Comparison of ENCODE assay signal across 29 mouse cellular contexts in the genomic region with DNA sequence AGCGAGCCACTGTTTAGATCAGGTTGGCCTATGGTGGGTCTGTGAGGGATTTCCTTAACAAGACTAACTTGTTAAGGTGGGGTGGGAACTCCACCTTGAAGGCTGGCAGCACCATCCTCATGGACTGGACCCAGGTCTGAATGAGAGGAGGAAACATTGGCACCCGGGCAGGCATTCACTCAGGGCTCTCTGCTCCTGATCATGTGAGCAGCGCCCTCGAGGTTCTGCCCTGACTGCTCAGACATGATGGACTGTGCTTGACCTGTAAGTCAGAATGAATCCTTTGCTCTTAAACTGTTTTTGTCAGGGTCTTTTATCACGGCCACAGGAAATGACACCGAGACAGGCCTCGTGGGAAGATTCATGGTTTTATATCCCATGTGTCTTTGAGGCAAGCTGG. TPM values are rescaled to one million over a fixed set of nuclear protein-coding genes. Genes with fewer than 3 reads are reported as not detected.
A peak's percentile ranks its signal among the peaks of the same experiment; 100 is the strongest.
DNase-seq lines count a peak whose midpoint lies in the region; ATAC-seq and TF ChIP-seq lines count a peak whose summit lies in the region.
"Had no signal": no experiment of that assay in that cellular context is flagged by ENCODE, and none has a peak within 500 bp of the region (broad histone marks: within the 10 kb centered on the region; RNA-seq: fewer than 3 reads in every experiment).

No protein-coding gene starts in this region.

- no peak overlapping the region for H3K9ac ChIP-seq in kidney, postnatal 0 days (ENCODE audit: low read depth, low read length)
- H3K9ac ChIP-seq: embryonic facial prominence, embryonic 13.5 days; forebrain, embryonic 12.5 days; forebrain, embryonic 15.5 days; hindbrain, embryonic 12.5 days; hindbrain, embryonic 15.5 days had no signal

- H3K36me3 ChIP-seq in kidney, postnatal 0 days (ENCODE audit: insufficient read depth, low read length): no peaks in the 10 kb centered on the region
- H3K36me3 ChIP-seq in spleen, adult 2 months (ENCODE audit: control insufficient read depth, insufficient read depth, low read length): no peaks in the 10 kb centered on the region
- H3K36me3 ChIP-seq: embryonic facial prominence, embryonic 10.5 days; embryonic facial prominence, embryonic 13.5 days; forebrain, embryonic 12.5 days; forebrain, embryonic 15.5 days; hindbrain, embryonic 12.5 days; hindbrain, embryonic 15.5 days had no signal

- H3K9me3 ChIP-seq in kidney, postnatal 0 days (replicated peaks; ENCODE audit: low read length): no peaks in the 10 kb centered on the region
- H3K9me3 ChIP-seq: embryonic facial prominence, embryonic 10.5 days; embryonic facial prominence, embryonic 13.5 days; forebrain, embryonic 12.5 days; forebrain, embryonic 15.5 days; hindbrain, embryonic 12.5 days; hindbrain, embryonic 15.5 days had no signal

- no peaks in the 10 kb centered on the region for H3K27me3 ChIP-seq in kidney, postnatal 0 days (ENCODE audit: insufficient read depth, low read length)
- 0 out of 2 replicates have a peak, but pooled peaks cover 3% of the 10 kb centered on the region for H3K27me3 ChIP-seq in spleen, adult 2 months (ENCODE audit: control insufficient read depth, insufficient read depth, low read length)
- H3K27me3 ChIP-seq: forebrain, embryonic 15.5 days had no signal

- intact Hi-C loops in gastrocnemius, adult 2 months (cut with DNase I): no loop called here

- no peak overlapping the region for H3K4me3 ChIP-seq in gastrocnemius, adult 2 months
- H3K4me3 ChIP-seq in kidney, postnatal 0 days (replicated peaks; ENCODE audit: low read depth, low read length): no peak overlapping the region
- no peak overlapping the region for H3K4me3 ChIP-seq in spleen, adult 2 months (ENCODE audit: extremely low read depth, insufficient read depth, insufficient read length)
- H3K4me3 ChIP-seq: embryonic facial prominence, embryonic 10.5 days; embryonic facial prominence, embryonic 13.5 days; erythroblast, embryonic 14.5 days; forebrain, embryonic 12.5 days; forebrain, embryonic 15.5 days; hindbrain, embryonic 12.5 days; hindbrain, embryonic 15.5 days had no signal

- DNase-seq in gastrocnemius, adult 2 months: peak; percentile 6
- no peak for DNase-seq in gastrocnemius, postnatal 25 days
- DNase-seq in kidney, postnatal 0 days (ENCODE audit: low spot score): peak; percentile 60
- DNase-seq in kidney, adult 8-10 months: no peak
- DNase-seq in spleen, adult 2 months (ENCODE audit: low read depth in 1 of 2, low spot score in 2 of 2): no peak
- DNase-seq in spleen, adult 12 weeks (ENCODE audit: low spot score): no peak
- DNase-seq: adrenal gland, adult 2 months; cerebellum, adult 11-12 months; cerebellum, adult 8-10 months; cerebellum, postnatal 10 days; cerebellum, postnatal 36 days; embryo, embryonic 11 days; gastrocnemius, postnatal 10 days; heart, adult 11 months had no signal

- no peaks in the 10 kb centered on the region for H3K4me1 ChIP-seq in kidney, postnatal 0 days (replicated peaks; ENCODE audit: insufficient read depth, low read length)
- H3K4me1 ChIP-seq in spleen, adult 2 months (ENCODE audit: control insufficient read depth, insufficient read depth, insufficient read length): no peaks in the 10 kb centered on the region
- H3K4me1 ChIP-seq: embryonic facial prominence, embryonic 10.5 days; embryonic facial prominence, embryonic 13.5 days; forebrain, embryonic 12.5 days; forebrain, embryonic 15.5 days; hindbrain, embryonic 12.5 days; hindbrain, embryonic 15.5 days had no signal

- no peak overlapping the region for H3K4me2 ChIP-seq in kidney, postnatal 0 days (ENCODE audit: low read length)
- H3K4me2 ChIP-seq: embryonic facial prominence, embryonic 13.5 days; forebrain, embryonic 12.5 days; forebrain, embryonic 15.5 days; heart, embryonic 11.5 days; hindbrain, embryonic 12.5 days; hindbrain, embryonic 15.5 days had no signal

- no peak for TF ChIP-seq POLR2A in spleen, adult 2 months (IDR thresholded peaks at IDR 0.05; ENCODE audit: low read depth, low read length)

- H3K27ac ChIP-seq in gastrocnemius, adult 2 months: no peak overlapping the region
- no peak overlapping the region for H3K27ac ChIP-seq in kidney, postnatal 0 days
- 0 out of 2 replicates have a peak overlapping the region, but pooled peaks have one; percentile 5 for H3K27ac ChIP-seq in spleen, adult 2 months (ENCODE audit: insufficient read depth, low read length)
- H3K27ac ChIP-seq: embryonic facial prominence, embryonic 10.5 days; embryonic facial prominence, embryonic 13.5 days; forebrain, embryonic 12.5 days; forebrain, embryonic 15.5 days; hindbrain, embryonic 12.5 days; hindbrain, embryonic 15.5 days had no signal

- ATAC-seq in kidney, postnatal 0 days (replicated peaks; ENCODE audit: low FRiP score, low read depth): no peak
- ATAC-seq: CD4-positive, CD25-positive, alpha-beta regulatory T cell, adult 4 months; forebrain, embryonic 15.5 days had no signal

- no peak for TF ChIP-seq CTCF in gastrocnemius, adult 2 months (IDR thresholded peaks at IDR 0.05)
- TF ChIP-seq CTCF in kidney, postnatal 0 days (IDR thresholded peaks at IDR 0.05; ENCODE audit: low read depth): no peak
- TF ChIP-seq CTCF in spleen, adult 2 months (IDR thresholded peaks at IDR 0.05; ENCODE audit: extremely low read depth, insufficient read depth, insufficient read length, insufficient replicate concordance): no peak

- WGBS in kidney, postnatal 0 days: 29% methylated on average over 7 of the region's 7 CpGs
- 32% methylated on average over 7 of the region's 7 CpGs for WGBS in spleen, adult 2 months

RNA-seq across cellular contexts. Expression of a gene that starts 12.3 kb away (rescaled TPM):
- not detected for total RNA-seq in gastrocnemius, adult 2 months (2021)
- under 1 TPM in 1 of 2 experiments, not detected in 1; 0.16 TPM for total RNA-seq in gastrocnemius, postnatal 25 days (2021)
- polyA plus RNA-seq in kidney, postnatal 0 days (2015; fragmentation: Nextera tagmentation; extraction: Ambion mirVana): 8.8 TPM in 2 replicates
- 0.35 and 0.60 TPM in 2 replicates for polyA plus RNA-seq in spleen, adult 2 months (2012; rRNA removed)
- total RNA-seq: gastrocnemius, postnatal 4 days; hematopoietic stem cell, adult 5-6 weeks had no signal
- polyA plus RNA-seq: CD4-positive, CD25-positive, alpha-beta regulatory T cell, adult 4 months had no signal

RNA-seq across cellular contexts. Expression of a gene that starts 17.6 kb away (rescaled TPM):
- not detected for total RNA-seq in gastrocnemius, adult 2 months (2021)
- not detected for total RNA-seq in gastrocnemius, postnatal 25 days (2021)
- polyA plus RNA-seq in kidney, postnatal 0 days (2015; fragmentation: Nextera tagmentation; extraction: Ambion mirVana): 1.3 TPM in 2 replicates
- not detected in 2 replicates for polyA plus RNA-seq in spleen, adult 2 months (2012; rRNA removed)
- total RNA-seq: adrenal gland, adult 2 months; gastrocnemius, postnatal 10 days; gastrocnemius, postnatal 4 days; heart, adult 8-10 months; heart, postnatal 25 days; hematopoietic stem cell, adult 5-6 weeks had no signal
- polyA plus RNA-seq: adrenal gland, adult 2 months; CD4-positive, CD25-positive, alpha-beta regulatory T cell, adult 4 months; cortical plate, adult 2 months; erythroblast, embryonic 14.5 days had no signal

RNA-seq across cellular contexts. Expression of a gene that starts 20.5 kb away (rescaled TPM):
- total RNA-seq in gastrocnemius, adult 2 months (2021): 1 to 10 TPM; 3.7 to 4.3 TPM
- total RNA-seq in gastrocnemius, postnatal 25 days (2021): 1 to 10 TPM; 4.5 to 4.6 TPM
- polyA plus RNA-seq in kidney, postnatal 0 days (2015; fragmentation: Nextera tagmentation; extraction: Ambion mirVana): 33.5 and 34.6 TPM in 2 replicates
- polyA plus RNA-seq in spleen, adult 2 months (2012; rRNA removed): 1.5 and 2.2 TPM in 2 replicates
- total RNA-seq: hematopoietic stem cell, adult 5-6 weeks had no signal

RNA-seq across cellular contexts. Expression of a gene that starts 30.9 kb away (rescaled TPM):
- not detected for total RNA-seq in gastrocnemius, adult 2 months (2021)
- total RNA-seq in gastrocnemius, postnatal 25 days (2021): under 1 TPM in 1 of 2 experiments, not detected in 1; 0.49 TPM
- polyA plus RNA-seq in kidney, postnatal 0 days (2015; fragmentation: Nextera tagmentation; extraction: Ambion mirVana): 11.4 and 11.5 TPM in 2 replicates
- 5.9 and 7.5 TPM in 2 replicates for polyA plus RNA-seq in spleen, adult 2 months (2012; rRNA removed)

RNA-seq across cellular contexts. Expression of a gene that starts 50.3 kb away (rescaled TPM):
- 1 to 10 TPM in 1 of 2 experiments, under 1 TPM in 1; 0.31 to 1.2 TPM for total RNA-seq in gastrocnemius, adult 2 months (2021)
- 1 to 10 TPM in 1 of 2 experiments, under 1 TPM in 1; 0.75 to 1.4 TPM for total RNA-seq in gastrocnemius, postnatal 25 days (2021)
- 0.26 and 0.82 TPM in 2 replicates for polyA plus RNA-seq in kidney, postnatal 0 days (2015; fragmentation: Nextera tagmentation; extraction: Ambion mirVana)
- 0.99 and 1.4 TPM in 2 replicates for polyA plus RNA-seq in spleen, adult 2 months (2012; rRNA removed)
- total RNA-seq: hematopoietic stem cell, adult 5-6 weeks; MEL had no signal
- polyA plus RNA-seq: CD4-positive, CD25-positive, alpha-beta regulatory T cell, adult 4 months; erythroblast, embryonic 14.5 days had no signal

Comparison
In these comparisons a context has a peak if more than half of its experiments do, and no peak if none do; other contexts are left out.
1. DNase-seq: peak in gastrocnemius, adult 2 months (single experiment) and kidney, postnatal 0 days (single experiment); none in gastrocnemius, postnatal 25 days (single experiment), kidney, adult 8-10 months (0 of 2), spleen, adult 2 months (0 of 2) and spleen, adult 12 weeks (single experiment).